Mouse (Mus musculus): ENCODE results near the gene Ctbp1.

Ctbp1 gene

DNA sequence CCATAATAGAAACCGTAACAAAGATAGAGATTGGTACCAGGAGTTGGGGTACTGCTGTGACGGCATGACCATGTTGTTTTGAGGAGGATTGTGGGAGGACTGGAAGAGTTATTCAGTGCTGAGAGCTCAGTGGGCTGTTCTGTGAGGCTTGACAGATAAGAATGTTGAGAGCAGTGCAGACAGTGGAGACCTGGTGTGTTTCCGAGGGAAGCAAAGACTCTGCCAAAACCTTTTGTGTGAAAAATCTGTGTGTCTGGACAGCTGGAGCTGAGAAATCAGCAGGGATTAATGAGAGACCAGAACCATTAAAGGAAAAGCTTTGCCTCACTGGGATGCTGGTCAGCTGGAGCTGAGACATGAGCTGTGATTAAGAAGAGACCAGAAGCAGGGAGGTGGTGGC is 34.9 kb downstream of the Ctbp1 start:
- no peak for DNase-seq

DNA sequence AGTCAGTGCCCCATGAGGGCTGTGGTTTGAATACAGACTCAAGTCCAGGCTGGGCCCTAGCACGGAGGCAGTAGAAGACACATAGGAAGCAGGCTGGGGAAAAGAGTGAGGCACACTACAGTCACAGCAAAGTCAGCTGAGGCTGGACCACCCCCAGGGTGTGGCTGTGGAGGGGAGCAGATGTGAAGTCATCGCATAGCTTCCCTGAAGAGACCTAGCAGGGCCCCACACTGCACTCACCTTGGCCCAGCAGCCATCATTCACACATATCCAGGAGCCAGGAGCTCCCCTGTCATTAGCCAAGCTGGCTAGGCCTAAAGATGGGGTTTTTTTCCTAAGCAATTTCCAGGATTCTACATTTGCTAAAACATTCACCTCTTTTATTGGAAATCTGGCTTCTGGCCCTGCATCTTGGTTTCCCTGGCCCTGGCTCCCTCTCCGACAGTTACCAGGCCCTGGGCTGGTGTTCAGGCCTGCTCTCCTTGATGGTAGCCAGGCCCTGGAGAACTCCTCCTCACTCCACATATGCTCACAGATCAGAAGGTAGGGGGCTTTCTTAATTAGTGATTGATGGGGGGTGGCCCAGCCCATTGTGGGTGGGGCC is 35.6 kb downstream of the Ctbp1 start:
- DNase-seq: no peak

DNA sequence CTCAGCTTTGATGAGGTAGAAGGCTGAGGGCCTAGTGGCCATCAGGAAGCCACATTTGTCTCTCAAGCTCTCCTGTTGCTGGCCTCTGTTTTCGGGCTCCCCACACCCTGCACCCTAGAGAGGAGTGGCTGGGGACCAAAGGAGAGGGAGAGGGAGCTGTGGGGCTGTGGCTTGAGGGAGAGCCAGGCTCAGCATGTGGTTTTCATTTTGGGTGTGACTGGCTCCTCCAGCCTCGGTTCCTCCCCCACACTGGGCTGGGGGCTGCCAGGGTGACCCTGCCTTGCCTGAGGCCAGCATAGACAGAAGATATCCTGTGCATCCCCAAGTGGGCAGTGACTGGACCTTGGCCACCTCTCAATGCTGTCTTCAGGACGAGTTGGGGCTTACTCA is 36.5 kb downstream of the Ctbp1 start:
- DNase-seq: no peak

DNA sequence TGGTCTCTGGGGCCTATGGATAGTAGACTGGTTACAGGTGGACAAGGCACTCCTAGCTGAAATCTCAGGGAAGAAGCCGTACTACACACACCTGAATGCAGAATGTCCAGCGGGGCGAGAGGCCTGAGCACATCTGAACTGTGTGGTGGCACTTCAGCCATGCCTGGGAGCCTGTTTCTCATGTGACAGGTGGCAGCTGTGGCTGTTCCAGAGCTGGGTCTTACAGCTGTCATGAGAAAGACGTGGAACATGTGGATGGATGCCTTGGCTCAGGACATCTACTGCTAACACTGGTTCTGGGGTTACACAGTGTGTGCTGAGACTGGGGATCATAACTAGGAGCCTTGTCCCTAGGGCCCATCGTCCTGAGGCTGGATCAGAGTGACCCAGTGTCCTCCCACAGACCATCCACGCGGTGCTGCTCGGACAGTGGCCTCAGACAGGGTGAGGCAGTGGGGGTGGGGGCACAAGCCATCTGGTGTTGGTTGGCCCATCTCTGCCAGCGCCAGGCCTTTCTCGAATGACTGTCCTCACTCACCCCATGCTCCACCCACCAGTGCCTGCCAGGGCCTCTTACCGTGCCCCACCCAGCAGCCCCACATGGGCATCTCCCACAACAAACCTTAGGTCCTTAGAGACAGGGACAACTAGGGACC is 37.1 kb downstream of the Ctbp1 start:
- no peak for DNase-seq

DNA sequence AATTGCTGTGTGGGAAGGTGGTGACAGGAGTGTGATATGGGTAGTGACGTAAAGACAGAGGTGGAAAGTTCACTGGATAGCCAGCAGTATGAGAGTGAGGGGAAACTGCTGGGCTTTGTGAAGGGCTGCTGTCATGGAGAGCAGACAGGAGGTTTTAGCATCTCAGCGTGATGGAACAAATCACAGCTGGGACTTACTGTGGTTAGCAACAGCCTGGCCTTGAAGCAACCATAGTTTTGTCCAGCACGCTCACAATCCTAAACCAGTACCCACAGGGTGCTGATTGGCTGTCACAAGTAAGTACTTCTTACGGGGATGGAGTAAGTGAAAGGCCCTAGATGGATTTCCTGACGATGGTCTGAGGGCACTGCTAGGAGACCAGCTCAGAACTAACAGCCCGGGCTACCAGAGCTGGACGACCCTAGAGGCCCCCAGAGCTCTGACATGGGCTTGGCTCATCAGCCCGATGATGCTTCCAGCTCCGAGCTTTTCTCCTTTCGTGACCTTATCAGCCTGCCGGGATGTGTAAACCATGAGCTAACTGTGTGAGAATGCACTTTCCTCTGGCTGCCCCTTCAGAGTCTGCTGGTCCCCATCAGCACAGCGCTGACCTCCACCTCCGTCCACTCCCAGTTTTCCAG is 40.3 kb downstream of the Ctbp1 start:
- no peak for DNase-seq

DNA sequence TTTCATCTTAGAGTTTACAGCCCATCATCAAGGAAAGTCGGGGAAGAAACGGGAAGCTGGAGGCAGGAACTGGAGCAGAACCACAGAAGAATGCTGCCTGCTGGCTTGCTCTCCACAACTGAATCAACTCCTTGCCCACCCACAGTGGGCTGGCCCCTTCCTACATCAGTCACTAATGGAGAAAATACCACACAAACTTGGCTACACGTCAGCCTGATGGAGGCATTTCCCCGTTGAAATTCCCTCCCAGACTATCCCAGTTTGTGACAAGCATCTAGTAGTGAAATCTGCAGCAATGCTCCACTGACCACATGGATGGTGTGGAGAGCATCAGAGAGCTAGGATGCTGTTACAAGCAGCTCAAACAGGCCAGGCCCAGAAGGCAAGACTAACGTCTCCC is 42.0 kb downstream of the Ctbp1 start:
- no peak for DNase-seq

DNA sequence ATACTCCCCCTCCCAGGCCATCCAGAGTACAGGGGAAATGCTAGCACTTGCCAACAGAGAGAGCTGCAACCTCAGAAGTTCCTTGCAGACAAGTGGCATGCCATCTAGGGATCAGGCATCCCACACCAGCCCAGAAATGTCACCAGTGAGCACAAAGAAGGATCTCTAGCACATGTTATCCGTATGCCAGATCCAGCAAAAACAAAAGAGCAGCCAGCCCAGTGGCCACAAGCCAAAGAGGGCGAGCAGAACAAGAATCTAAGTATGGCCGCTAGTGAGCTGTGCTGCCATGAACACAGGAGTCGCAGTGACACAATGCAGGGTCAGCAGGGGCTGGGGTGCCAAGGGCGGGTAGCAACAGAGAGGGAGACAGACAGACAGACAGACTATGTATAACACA is 44.5 kb downstream of the Ctbp1 start:
- no peak for DNase-seq

DNA sequence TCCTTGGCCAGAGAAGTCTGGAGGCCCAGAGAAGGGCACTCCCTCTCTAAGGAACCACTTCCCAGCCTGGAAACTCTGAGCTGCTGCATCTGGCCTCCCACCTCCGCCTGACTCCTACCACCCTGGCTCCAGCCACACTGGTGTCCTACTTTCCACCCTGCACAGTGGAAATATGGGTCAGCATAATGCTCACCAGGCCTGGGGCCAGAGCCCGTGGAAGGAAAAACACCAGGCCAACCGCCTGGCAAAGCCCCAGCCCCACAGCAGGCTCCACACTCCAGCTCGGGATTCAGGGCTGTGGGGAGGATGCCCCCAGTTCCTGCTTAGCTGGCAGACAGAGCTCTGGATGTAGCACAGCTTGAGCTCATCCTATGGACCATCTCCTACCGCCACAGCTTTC is 46.4 kb downstream of the Ctbp1 start:
- no peak for DNase-seq

DNA sequence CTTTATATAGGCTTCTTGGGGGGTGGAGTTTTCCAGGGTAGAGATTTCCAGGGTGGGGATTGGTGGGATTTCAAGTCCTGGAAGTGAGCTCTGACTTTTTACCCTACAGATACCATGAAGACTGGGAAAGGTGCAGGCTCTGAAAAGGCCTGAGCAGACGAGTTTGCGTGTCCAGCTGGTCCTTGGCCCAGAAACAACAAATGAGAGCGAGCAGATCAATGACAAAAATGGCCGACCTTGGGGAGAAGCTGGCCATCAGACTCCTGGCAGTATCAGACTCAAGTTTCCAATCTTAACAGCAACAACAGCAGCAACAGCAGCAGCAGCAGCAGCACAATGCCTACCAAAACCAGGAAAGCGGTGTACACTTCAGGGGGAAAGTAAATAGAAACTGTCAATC is 49.1 kb downstream of the Ctbp1 start:
- no peak for DNase-seq

DNA sequence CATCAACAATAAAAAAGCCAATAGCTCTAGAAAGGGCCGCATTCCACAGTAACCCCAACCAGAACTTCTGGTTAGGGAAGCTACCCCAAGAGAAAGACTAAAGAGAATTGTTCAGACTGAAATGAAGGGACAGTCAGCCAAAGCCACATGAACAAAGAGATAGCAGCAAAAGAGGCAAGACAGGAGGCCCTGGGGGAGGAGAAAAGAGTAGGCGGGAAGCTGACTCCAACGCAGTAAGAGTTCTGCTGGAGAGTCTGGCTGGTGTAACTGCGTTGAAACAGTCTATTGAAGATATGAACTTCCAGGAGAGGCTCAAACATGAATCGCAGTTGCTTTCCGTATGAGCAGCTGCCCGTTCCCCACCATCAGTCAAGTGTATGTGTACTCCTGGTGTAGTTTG is 50.3 kb downstream of the Ctbp1 start:
- DNase-seq: no peak

DNA sequence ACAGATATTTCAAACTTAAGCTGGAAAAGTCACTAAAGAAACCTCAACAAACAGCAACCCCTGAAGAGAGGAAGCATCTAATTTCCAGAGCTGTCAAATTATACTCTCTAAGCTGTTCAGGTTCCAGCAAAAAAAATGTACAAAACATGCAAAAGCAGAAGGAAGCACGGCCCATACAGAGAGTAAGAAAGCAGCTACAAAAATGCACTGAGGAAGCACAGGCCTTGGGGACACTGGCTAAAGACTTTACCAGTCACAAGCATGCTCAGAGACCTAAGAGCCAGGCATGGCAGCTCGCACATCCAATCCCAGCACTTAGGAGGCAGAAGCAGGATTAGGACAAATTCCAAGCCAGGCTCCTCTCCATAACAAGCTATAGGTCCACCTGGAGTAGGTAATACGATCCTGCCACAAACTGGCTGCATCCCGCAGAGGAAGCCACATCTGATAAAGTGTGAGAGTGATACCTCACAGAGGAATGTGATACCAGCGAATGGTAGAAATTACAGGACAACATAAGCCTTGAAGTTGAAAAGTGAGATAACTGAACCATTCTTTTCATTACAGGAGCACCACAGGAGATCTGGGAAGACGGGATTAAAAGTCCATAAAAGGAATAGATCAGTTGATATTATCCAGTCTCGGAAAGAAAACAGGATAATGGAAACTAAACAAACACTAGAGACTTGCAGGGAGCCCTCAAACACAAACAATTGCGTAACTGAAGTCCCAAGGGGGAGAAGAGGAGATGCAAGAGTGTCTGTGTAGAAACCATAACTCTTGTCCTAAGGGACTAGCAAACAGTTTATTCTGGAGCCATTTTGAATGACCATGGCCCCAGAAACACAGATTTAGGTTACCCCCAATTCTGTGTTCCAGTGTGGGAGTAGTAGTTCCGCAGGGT is 51.7 kb downstream of the Ctbp1 start:
- DNase-seq: no peak

DNA sequence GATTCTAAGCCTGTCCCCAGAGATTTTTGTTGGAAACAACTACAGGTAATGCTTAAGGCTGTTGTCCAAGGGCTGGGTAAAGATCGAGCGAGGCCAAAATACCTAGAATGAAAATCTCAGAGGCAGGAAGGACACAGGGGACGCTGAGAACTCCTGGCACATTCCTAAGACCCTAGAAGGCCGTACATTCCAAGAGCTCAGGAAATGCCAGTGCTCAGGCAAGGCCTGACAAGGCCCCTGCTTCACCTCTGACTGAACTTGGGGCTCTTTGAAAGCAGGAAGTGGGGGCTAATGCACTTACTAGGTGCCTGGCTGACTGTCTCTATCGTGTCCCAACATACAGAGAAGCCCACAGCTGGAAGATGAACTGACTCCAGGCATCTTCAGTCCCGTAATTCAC is 52.4 kb downstream of the Ctbp1 start:
- DNase-seq: no peak

DNA sequence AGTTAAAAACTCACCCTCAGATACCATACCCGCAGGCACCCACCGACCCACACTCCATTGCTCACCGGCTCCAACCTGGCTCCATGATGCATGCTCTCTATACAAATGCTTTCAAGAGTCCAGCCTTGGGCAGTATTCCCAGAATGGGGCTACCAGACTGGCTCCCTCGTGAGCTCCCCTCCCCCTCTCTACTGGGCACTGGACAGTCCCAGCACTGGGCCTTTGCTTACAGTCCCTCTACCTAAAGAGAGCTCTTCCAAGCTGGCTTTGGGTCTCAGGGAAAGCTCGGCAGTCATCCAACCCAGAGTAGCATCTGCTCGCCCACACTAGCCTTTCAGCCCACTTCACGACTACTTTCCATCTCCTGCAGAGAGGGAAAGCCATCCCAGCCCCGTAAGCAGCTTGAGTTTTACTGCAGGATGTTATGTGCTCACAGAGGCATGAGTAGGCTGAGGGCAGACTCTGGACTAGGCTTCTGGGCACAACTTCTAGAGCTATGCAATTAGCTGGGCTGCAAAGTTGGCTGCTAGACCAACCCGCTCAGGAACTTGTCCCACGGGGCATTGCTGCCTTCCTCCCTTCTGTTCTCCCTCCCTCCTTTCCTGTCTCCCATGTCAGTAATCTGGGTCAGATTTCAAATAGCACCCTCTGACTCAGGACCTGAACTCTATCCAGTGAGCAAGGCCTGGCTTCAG is 54.3 kb downstream of the Ctbp1 start:
- no peak for DNase-seq

DNA sequence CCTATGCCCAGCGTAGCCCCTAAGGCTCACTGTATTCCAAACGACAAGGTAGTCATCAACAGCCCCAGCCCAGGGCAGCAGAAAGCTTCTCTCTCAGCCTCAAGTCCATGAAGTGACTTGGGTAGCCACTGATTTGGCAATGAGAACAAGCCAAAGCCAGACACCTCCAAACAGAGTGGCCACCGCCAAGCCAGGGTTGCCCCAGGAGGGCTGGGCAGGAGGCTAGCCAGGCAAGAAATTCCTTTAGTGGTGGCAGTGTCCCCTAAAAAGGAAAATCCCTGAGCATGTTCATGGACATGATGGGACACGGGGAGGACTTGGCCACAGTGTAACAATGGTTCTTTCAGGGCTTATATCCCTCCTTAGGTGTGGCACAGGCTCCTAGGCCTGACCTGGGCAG is 55.0 kb downstream of the Ctbp1 start:
- DNase-seq: no peak

DNA sequence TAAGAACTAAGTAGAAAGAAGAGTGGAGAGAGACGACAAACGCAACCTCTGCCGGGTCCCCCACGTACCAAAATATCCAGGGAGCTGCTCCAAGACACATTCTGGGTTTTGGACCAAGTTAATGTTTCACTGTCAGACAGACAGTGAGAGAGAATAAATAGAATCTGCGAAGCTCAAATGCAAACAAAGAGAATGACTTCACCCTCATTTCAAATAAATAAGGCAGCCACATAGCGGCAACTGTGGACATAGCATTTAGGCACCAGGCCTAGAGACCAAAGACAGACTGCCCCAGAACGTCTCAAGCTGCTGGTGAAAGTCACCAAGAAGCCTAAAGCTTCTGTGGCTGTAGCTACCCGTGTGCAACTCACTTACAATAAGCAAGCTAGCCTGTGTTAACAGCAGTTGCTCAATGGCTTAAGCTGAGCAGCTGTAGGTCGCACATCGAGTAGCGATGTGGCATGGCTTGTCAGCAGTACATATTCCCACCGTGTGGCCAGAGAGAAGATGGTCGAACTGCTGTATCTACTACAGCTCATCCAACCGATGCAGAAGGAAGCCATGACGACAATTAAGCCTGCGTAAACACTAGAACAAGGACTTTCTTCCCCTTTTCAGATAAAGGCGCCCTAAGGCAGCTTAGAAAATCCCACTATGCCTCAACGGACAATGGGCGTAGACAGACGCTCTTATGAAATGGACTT is 55.9 kb downstream of the Ctbp1 start:
- DNase-seq: no peak

DNA sequence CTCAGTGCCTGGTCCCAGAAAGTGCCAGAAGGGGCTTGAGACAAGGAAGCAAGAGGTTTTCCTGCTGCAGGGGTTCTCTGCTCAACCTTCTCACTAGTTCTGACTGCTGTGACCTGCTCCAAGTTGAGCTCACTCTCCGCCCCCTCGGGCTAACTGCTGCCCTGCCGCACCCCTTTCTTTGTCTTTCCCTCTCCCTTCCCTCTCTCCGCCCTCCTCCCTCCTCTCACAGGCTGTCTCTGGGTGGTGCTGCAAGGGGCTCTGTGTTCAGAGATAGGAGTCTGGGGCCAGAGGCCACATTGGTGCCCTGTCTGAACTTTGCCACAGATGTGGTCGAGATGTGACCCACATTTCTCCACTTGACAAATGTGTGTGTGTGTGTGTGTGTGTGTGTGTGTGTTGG is 56.7 kb downstream of the Ctbp1 start, which contains the start of gene Spon2:
TSS of gene Spon2 (minus strand) at position 375 of the 400 bp plus-strand sequence.
- no peak for DNase-seq

DNA sequence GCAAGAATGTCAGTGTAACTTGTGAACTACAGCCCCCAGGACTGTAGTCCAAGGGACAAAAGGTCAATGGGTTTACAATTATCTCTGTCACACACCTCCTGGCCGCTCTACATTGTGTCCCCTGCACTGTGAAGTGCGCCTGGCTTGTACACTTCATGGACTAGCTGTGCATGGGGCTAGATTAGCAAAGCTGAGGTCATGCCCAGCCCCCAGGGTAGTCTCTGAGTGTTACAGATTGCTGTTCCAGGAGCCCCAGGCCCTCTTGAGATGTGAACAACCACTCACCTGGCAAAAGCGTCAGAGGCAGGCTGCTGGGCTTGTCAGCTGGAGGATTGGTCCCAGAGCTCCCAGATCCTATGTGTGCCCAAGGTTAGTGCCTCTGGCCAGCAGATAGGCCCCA is 57.1 kb downstream of the Ctbp1 start:
- no peak for DNase-seq

DNA sequence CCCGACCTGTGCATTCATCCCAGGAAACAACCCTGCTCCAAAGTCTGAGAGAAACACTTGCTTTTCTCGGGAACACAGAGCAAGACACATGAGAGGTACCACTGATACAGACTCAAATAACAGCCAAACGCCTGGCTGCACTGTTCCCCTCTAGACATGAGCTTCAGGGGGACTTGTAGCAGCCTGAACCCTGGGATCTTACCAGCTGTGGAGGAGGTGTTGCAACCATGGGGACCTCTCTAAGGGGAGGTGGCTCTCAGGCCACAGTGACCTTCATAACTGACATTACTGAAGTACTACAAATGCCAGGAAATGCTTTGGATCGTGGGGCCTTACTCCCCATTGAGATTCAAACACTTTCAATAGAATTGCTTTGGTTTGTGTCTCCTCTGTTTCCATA is 60.1 kb downstream of the Ctbp1 start:
- no peak for DNase-seq

DNA sequence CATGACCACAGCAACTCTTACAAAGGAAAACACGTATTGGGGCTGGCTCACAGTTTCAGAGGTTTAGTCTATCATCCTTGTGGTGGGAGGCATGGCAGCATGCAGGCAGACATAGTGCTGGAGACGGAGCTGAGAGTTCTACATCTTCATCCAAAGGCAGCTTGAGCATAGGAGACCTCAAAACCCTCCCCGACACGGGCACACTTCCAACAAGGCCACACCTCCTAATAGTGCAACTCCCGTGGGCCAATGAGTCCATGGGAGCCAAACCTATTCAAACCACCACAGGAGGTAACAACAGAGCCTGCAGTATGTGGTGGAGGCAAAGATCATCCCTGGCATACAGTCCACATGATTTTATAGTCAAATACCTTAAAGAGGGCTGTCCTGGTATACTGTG is 63.5 kb downstream of the Ctbp1 start:
- DNase-seq: no peak

DNA sequence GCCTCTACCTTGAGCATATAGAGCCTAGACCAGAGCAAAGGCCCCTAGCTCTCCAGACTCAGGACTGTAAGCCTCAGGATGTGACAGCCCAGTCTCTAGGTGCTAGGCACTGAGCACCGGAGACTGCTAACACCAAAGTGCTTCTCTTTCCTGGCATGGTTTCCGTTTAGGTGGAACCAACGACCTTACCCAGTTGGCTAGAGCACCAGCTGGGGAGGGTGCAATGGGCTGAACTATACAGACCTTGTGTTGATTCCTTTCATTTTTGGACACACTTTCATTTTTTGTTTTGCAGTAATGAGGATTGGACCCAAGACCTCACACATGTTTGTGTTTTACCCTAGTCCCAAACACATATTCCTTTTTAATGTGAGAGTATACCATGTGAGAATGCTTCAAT is 64.3 kb downstream of the Ctbp1 start:
- no peak for DNase-seq

DNA sequence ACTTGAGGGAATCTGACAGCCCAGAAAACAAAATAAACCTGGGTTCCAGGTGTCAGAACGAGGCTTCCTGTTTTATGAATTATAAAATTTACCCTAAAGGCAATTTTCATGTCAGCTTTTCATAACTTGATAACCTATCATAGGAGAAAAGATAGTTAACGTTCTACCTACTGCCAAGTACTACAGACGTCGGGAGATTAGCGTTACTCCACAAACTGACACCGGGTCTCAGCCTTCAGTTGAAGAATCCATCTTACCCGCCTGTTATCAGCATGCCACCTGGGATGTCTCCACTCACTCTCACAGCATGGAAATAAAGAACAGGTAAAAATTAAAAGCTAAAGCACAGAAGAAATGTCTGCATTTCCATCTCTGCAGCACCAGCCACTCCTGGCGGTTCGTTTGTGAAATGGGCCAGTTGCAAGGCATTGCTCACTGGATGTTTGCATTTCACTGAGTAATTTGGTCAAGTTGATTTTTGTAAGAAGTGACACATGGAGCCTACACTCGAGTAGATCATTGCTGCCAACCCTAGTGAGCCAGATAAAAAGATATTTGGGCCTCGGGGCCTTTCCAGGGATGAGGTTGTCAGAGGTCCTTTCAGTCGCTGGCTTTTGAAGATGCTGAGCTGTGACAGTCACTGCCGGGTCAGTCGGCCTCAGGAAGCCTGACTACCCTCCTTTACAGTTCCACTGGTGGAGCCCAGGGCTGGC is 66.1 kb downstream of the Ctbp1 start:
- DNase-seq: no peak

DNA sequence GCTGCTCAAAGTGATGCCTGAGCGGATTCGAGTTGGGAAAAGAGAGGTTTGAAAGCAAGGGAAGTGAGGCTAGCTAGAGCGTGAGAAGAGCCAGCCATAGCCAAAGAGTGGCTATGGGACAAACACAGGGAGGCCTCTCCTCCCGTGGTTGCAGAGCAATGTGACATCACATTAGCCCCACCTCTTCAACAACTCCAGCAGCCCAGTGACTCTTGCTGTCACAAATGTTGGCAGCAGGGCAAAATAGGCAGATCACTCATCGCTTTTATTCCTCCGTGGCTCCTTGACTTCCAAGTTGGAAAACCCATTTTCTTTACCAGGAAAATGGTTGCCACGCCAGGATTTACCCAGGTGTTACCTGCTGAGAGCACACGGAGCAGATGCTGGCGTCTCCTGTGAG is 67.7 kb downstream of the Ctbp1 start:
- DNase-seq: no peak
